Mouse (Mus musculus) stomach, embryonic 14.5 days (tissue): ENCODE measurements around the gene Alas2. TPM values are rescaled to one million over a fixed set of nuclear protein-coding genes. Genes with fewer than 3 reads are reported as not detected.
A peak's percentile ranks its signal among the peaks of the same experiment; 100 is the strongest.

Experiments used
- ATAC-seq: fragments of 200-750 bp; cut with Nextera tagmentation; 2 replicates; pipeline ENCODE4 v1.8.0; 2017; ENCODE audit warnings: low read depth, moderate TSS enrichment; ENCODE audit not compliant: insufficient number of reproducible peaks, insufficient read depth, low FRiP score
- H3K27ac ChIP-seq: fragments of 300-500 bp; sonication (generic); 2 replicates; pipeline ENCODE4 v1.5.1; 2014; ENCODE audit warnings: mild to moderate bottlenecking, low read length, moderate library complexity, mixed read lengths
- H3K27me3 ChIP-seq: fragments of 300-500 bp; sonication (generic); 2 replicates; pipeline ENCODE4 v1.6.1; 2014; ENCODE audit warnings: low read length, control low read depth, mixed read lengths; ENCODE audit not compliant: control insufficient read depth, insufficient read depth
- H3K36me3 ChIP-seq: fragments of 300-500 bp; sonication (generic); 2 replicates; pipeline ENCODE4 v1.6.1; 2014; ENCODE audit warnings: mild to moderate bottlenecking, control low read depth, low read length, moderate library complexity, mixed read lengths; ENCODE audit not compliant: control insufficient read depth, insufficient read depth
- H3K4me1 ChIP-seq: fragments of 300-500 bp; sonication (generic); 2 replicates; pipeline ENCODE4 v1.6.1; 2014; ENCODE audit warnings: low read length, control low read depth, mixed read lengths; ENCODE audit not compliant: control insufficient read depth, insufficient read depth
- H3K4me2 ChIP-seq: fragments of 300-500 bp; sonication (generic); replicated peaks from 2 replicates; pipeline ENCODE4 v1.6.1; 2014; ENCODE audit warnings: low read depth, low read length, control low read depth
- H3K4me3 ChIP-seq: fragments of 300-500 bp; sonication (generic); 2 replicates; pipeline ENCODE4 v1.5.1; 2014; ENCODE audit warnings: low read depth, low read length, control low read depth
- H3K9ac ChIP-seq: fragments of 300-500 bp; sonication (generic); replicated peaks from 2 replicates; pipeline ENCODE4 v1.6.1; 2014; ENCODE audit warnings: low read depth, mild to moderate bottlenecking, control low read depth, low read length, moderate library complexity, mixed read lengths
- H3K9me3 ChIP-seq: fragments of 300-500 bp; sonication (generic); 2 replicates; pipeline ENCODE4 v1.6.1; 2016; ENCODE audit warnings: low read depth, low read length, control low read depth; ENCODE audit not compliant: control insufficient read depth
- WGBS: fragments of 180-500 bp; shearing (Covaris S2); extraction: QIAGEN DNeasy Blood & Tissue Kit; methylation state at CpG from one replicate; pipeline ENCODE4 v1.1.7; 2014; 5-methylcytosine and 5-hydroxymethylcytosine counted together
- polyA plus RNA-seq: library from polyadenylated mRNA; unstranded; fragments of >200 nt; fragmentation: Nextera tagmentation; extraction: Ambion mirVana; gene quantifications from 2 replicates; pipeline ENCODE4 v1.2.1, GENCODE M21; 2014

The Alas2 gene
- polyA plus RNA-seq, 1 experiment from 2014 or later, result 25.8 TPM

DNA sequence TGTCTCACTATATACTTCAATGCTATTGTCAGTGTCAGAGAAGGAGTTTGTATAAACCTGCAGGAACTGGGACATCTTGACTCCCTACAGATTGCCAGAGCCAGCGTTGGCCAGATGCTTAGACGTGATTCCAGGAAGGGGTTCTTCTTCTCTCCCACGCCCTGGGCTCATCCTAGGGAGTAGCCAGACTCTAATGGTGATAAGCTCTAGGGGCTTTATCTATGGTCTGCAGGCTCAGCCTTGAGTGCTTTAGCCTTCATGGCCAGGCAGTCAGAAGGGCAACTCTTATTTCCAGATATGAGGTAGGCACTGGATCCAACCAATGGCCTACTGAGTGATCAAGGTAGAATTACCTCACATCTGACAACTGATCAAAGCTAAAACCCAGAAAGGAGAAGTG, 2.5 kb downstream of the Alas2 start:
- H3K9ac ChIP-seq, result no peak overlapping the region
- ATAC-seq, result peak; percentile 84; the same call in 1 of the 2 replicates
- 86% methylated on average over 3 of the region's 3 CpGs for WGBS
- no peaks in the 10 kb centered on the region for H3K4me1 ChIP-seq
- H3K4me2 ChIP-seq, result no peak overlapping the region
- H3K27me3 ChIP-seq, result no peaks in the 10 kb centered on the region
- H3K36me3 ChIP-seq, result no peaks in the 10 kb centered on the region; the same call in 1 of the 2 replicates
- H3K9me3 ChIP-seq, result no peaks in the 10 kb centered on the region
- H3K4me3 ChIP-seq, result no peak overlapping the region
- no peak overlapping the region for H3K27ac ChIP-seq

DNA sequence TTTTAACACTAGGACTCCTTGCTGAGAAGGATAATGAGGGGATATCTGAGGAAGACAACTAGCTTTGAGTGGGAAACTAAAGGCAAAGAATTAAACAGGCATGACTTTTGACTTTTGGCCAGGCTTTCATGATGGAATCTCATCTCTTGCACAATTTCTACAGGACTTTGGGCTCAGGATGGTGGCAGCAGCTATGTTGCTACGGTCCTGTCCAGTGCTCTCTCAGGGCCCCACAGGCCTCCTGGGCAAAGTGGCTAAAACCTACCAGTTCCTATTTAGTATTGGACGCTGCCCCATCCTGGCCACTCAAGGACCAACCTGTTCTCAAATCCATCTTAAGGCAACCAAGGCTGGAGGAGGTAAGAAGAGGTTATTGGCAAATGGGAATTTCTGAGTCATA, 4.8 kb downstream of the Alas2 start:
- no peak overlapping the region for H3K4me2 ChIP-seq
- 90% methylated on average over 2 of the region's 2 CpGs for WGBS
- H3K4me1 ChIP-seq, result no peaks in the 10 kb centered on the region
- no peaks in the 10 kb centered on the region for H3K9me3 ChIP-seq
- no peak overlapping the region for H3K9ac ChIP-seq
- no peak overlapping the region for H3K4me3 ChIP-seq
- no peaks in the 10 kb centered on the region for H3K27me3 ChIP-seq
- no peak for ATAC-seq
- H3K27ac ChIP-seq, result no peak overlapping the region
- no peaks in the 10 kb centered on the region; the same call in 1 of the 2 replicates for H3K36me3 ChIP-seq

DNA sequence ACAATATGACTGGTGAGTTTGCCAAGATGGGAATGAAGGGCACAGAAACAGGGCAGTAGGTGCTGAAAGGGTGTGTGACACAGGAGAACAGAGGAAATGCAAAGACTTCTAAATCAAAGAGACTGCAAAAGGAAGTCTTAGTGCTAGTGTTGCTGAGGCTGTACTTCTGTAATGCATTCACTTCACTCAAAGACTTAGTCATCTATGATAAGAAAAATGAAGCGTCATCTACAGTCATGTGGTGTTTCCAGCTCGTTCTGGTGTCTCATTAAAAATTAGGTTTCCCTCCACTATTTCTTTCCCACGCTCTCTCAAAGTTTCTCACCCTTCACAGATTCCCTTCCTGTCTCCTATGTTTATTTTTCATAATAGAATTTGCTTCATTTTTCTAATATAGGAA, 6.9 kb downstream of the Alas2 start:
- 76% methylated on average over 3 of the region's 3 CpGs for WGBS

DNA sequence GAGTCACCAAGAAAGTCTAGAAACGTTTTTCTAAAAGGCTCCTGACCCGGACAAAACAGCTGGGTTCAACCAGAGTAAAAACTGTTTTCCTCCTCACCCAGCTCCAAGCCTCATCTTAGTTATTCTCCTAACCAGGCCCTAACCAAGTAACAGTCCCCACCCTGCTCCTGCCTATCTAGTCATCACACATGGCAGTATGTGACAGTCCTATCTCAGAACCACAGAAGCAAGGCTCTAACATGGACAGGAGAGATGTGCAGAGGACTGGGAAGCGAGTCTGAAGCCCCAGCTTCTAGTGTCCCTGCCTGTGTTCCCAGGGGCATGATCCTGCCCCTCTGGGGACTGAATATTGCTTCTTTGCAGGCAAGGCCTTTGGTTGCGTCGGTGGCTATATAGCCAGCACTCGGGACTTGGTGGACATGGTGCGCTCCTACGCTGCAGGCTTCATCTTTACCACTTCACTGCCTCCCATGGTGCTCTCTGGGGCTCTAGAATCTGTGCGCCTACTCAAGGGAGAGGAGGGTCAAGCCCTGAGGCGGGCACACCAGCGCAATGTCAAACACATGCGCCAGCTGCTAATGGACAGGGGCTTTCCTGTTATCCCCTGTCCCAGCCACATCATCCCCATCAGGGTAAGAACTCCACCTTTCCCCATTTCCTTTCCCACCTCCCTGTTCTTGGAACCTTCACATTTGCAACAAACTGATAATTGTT, 17.6 kb downstream of the Alas2 start:
- no peak overlapping the region for H3K4me3 ChIP-seq
- no peaks in the 10 kb centered on the region for H3K9me3 ChIP-seq
- no peaks in the 10 kb centered on the region for H3K27me3 ChIP-seq
- H3K4me2 ChIP-seq, result no peak overlapping the region
- H3K4me1 ChIP-seq, result no peaks in the 10 kb centered on the region
- H3K27ac ChIP-seq, result no peak overlapping the region
- 85% methylated on average over 12 of the region's 12 CpGs for WGBS
- H3K9ac ChIP-seq, result no peak overlapping the region
- peak; percentile 53; the same call in 1 of the 2 replicates for ATAC-seq
- H3K36me3 ChIP-seq, result no peaks in the 10 kb centered on the region

More for the DNA sequence above, 6.9 kb downstream of the Alas2 start:
- Histone ChIP-seq H3K9me3 (no peaks in the 10 kb centered on the region), H3K4me1 (no peaks in the 10 kb centered on the region), H3K36me3 (no peaks in the 10 kb centered on the region; the same call in 1 of the 2 replicates), H3K27ac (no peak overlapping the region), H3K9ac (no peak overlapping the region), H3K4me2 (no peak overlapping the region), H3K4me3 (no peak overlapping the region), H3K27me3 (no peaks in the 10 kb centered on the region)
- ATAC-seq, result no peak

DNA sequence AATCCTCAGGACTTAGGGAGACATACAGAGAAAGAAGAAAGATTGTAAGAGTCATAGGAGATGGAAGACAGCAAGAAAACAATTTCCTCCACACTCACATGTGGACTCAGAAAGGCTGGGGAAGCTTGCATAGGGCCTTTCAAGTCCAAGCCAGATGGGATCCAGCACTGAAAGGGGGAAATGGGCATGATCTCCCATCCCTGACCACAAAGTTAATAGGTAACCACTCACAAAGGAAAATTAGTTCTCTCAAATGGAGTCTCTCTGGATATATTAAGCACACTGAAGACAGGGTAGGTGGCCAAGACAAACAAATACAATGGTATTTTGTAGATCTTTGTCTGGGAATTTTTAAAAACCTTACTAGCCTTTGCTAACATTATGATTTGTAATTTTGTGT, 34.7 kb downstream of the Alas2 start:
- ATAC-seq, result no peak

DNA sequence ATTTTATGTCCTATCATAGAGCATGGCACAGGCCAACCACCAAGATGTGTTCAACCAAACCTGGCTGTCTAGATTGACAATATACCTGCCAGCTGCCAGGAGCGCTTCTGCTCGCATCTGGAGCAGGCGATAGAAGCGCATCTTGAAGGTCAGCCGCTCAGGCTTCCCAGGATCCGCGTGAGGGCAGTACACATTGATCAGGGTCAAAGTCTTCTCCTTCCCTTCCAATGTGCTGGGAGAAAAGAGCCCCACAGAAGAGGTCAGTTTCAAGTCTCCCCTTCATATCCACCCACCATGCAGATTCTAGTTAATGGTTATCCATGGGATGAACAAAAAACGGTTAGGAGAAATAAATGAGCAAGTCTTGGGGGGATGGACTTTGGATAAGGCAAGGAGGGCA, 37.9 kb downstream of the Alas2 start:
- no peak overlapping the region for H3K4me2 ChIP-seq
- peaks cover 4% of the 10 kb centered on the region for H3K36me3 ChIP-seq
- WGBS, result 89% methylated on average over 8 of the region's 8 CpGs
- no peak overlapping the region for H3K9ac ChIP-seq
- no peak overlapping the region for H3K4me3 ChIP-seq
- H3K27me3 ChIP-seq, result no peaks in the 10 kb centered on the region
- no peak overlapping the region for H3K27ac ChIP-seq
- ATAC-seq, result no peak
- no peaks in the 10 kb centered on the region for H3K9me3 ChIP-seq
- no peaks in the 10 kb centered on the region for H3K4me1 ChIP-seq

More for the DNA sequence above, 34.7 kb downstream of the Alas2 start:
- Histone ChIP-seq H3K9me3 (no peaks in the 10 kb centered on the region), H3K36me3 (peaks cover 4% of the 10 kb centered on the region), H3K4me3 (no peak overlapping the region), H3K27me3 (no peaks in the 10 kb centered on the region), H3K4me2 (no peak overlapping the region), H3K9ac (no peak overlapping the region), H3K27ac (no peak overlapping the region), H3K4me1 (no peaks in the 10 kb centered on the region)

DNA sequence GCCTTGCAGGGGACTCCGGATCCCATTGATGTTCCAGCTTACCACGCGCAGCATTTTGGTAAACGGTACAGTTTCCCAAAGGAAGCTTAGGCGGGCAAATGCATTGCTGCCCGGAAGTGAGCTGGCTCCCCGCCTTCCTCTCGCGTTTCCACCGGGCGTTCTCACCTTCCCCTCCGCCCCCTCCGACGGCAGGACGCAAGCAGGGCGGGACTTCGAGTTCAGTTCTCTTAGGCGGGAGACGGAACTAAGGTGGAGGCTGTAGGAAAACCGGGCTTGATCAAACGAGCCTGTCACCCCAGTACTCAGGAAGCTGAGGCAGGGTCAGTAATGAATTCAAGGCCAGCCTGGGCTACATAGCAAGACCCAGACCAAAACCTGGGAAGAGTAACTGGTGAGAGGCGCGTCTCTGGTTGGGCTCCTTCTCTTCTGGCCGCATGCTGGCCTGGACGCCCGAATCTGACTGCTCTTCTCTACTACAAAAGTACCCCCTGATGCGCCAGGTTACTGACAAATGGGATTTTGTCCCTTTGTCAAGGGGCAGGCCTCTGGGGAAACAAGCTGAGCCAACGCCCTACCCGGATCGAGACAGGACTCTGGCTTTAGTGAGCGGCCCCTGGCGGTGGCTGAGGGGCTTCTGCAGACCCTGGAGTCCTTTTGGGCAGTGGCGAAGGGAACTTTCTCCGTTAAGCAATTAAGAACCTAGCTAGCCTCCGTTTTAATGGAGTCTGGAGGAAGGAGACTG, 41.0 kb downstream of the Alas2 start, which contains the start of gene Pfkfb1:
TSS of gene Pfkfb1 (plus strand) at position 207 of the 742 bp plus-strand sequence.
- Histone ChIP-seq H3K4me2 (peak within 1 kb of the TSS; percentile 55), H3K4me3 (peak within 1 kb of the TSS; percentile 43), H3K36me3 (peaks cover 4% of the 10 kb centered on the region), H3K9ac (peak within 1 kb of the TSS; percentile 45), H3K9me3 (no peaks in the 10 kb centered on the region), H3K27me3 (no peaks in the 10 kb centered on the region), H3K27ac (peak within 1 kb of the TSS; percentile 78), H3K4me1 (no peaks in the 10 kb centered on the region)
- 24% methylated on average over 35 of the region's 35 CpGs for WGBS
- ATAC-seq, result peak; percentile 96

DNA sequence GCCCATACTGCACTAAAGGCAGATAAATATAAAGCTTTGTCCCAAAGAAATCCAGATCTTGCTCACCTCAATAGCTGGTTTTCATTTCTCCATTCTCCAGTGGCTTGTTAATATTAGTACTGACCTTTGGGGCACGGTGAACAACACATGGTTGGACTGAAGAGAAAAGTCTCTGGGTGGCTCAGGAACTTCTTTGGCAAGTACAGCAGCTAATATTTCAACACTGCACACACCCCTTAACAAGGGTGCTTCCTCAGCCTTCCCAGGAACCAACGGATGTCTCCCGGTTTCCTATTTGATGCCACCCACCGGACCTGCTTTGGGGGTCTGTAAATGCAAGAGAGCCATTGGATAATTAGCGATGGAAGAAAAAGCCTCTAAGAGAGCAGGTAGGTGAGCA, 42.5 kb downstream of the Alas2 start, which contains the start of gene Apex2:
TSS of gene Apex2 (minus strand) at position 173 of the 400 bp plus-strand sequence.
- Histone ChIP-seq H3K4me1 (no peaks in the 10 kb centered on the region), H3K4me2 (peak within 1 kb of the TSS; percentile 49), H3K27ac (no peak within 1 kb of the TSS), H3K36me3 (peaks cover 4% of the 10 kb centered on the region), H3K9me3 (no peaks in the 10 kb centered on the region), H3K9ac (no peak within 1 kb of the TSS), H3K27me3 (no peaks in the 10 kb centered on the region), H3K4me3 (no peak within 1 kb of the TSS)
- ATAC-seq, result no peak
- WGBS, result 72% methylated on average over 5 of the region's 5 CpGs
